Mouse (Mus musculus): ENCODE results near the gene Rint1.

GRCm38 (mm10) chr5:23755591-23755990 is 31.9 kb upstream of the Rint1 start:
- TF ChIP-seq CTCF (IDR thresholded peaks at IDR 0.05; ENCODE audit: low read depth, low read length) (no peak), POLR2A (IDR thresholded peaks at IDR 0.05; ENCODE audit: insufficient read depth, low read length) (no peak), EP300 (IDR thresholded peaks at IDR 0.05; ENCODE audit: insufficient read depth, low read depth, low read length) (no peak)
